ENCODE assay signal across 10 mouse cellular contexts in the genomic region with DNA sequence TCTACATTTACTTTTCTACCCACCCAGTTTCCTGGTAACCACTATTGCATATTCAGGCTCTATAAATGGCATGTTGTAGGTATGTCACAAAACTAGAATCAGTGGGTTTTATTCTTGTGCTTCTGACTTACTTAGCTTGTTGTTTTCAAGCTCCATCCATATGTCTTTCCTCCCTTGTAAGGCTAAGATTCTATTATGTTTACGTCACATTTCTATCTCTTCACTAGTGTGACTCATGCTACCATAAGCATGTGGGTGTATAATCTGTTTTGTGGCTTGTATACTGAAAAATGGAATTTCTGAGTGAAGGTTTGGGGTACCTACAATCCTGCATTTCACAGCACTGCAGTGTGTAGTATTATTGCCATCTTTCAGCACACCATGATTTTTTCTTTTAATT.
"Had no signal": no experiment of that assay in that cellular context is flagged by ENCODE, and none has a peak within 500 bp of the region (broad histone marks: within the 10 kb centered on the region; RNA-seq: fewer than 3 reads in every experiment).

No protein-coding gene starts in this region.

- ATAC-seq: lung, postnatal 0 days; midbrain, embryonic 13.5 days; midbrain, embryonic 15.5 days had no signal

- DNase-seq: lung, adult 2 months; lung, postnatal 14 days; lung, postnatal 36 days; right cerebral cortex, postnatal 14 days; thymus, adult 18-20 months; thymus, postnatal 14 days; thymus, postnatal 36 days had no signal
